Mouse (Mus musculus): ENCODE results near the gene Trp53tg5.

GRCm38 (mm10) chr2:164445399-164446085, 28.0 kb downstream of the Trp53tg5 start:
- TF ChIP-seq CTCF (IDR thresholded peaks at IDR 0.05; ENCODE audit: low read depth), result no peak
- no peak for TF ChIP-seq EP300 (IDR thresholded peaks at IDR 0.05; ENCODE audit: low read depth)

All from heart, postnatal 0 days (tissue).